Mouse (Mus musculus) CH12.LX (cell line): ENCODE measurements around the gene Ankdd1b. TPM values are rescaled to one million over a fixed set of nuclear protein-coding genes. Genes with fewer than 3 reads are reported as not detected.
A peak's percentile ranks its signal among the peaks of the same experiment; 100 is the strongest.

Experiments
- DNase-seq: peaks from one replicate; pipeline ENCODE4 v3.0.0-alpha.2; 2013; ENCODE audit errors: extremely low read depth
- H3K27ac ChIP-seq: 2 replicates; pipeline ENCODE4 v1.5.1; 2012; ENCODE audit warnings: low read depth, mild to moderate bottlenecking, control low read depth, moderate library complexity; ENCODE audit not compliant: insufficient read depth
- H3K27me3 ChIP-seq: replicated peaks from 2 replicates; pipeline ENCODE3; 2012; ENCODE audit warnings: inconsistent platforms
- H3K36me3 ChIP-seq, 2 experiments: replicated peaks in 1 of 2; 2 replicates each; pipeline versions ENCODE3 to v1.6.1; 2012; ENCODE audit warnings: inconsistent platforms in 1 of 2, low read length in 1 of 2, mild to moderate bottlenecking in 1 of 2, mixed read lengths in 1 of 2, moderate library complexity in 1 of 2; ENCODE audit not compliant: control insufficient read depth in 1 of 2, insufficient read depth in 1 of 2
- H3K4me1 ChIP-seq, 2 experiments: 2 replicates each; pipeline ENCODE4 v1.6.1; 2012; ENCODE audit warnings: inconsistent platforms in 1 of 2, moderate library complexity in 1 of 2; ENCODE audit not compliant: insufficient read depth in 2 of 2, control insufficient read depth in 1 of 2
- H3K4me2 ChIP-seq: 2 replicates; pipeline ENCODE4 v1.6.1; 2012; ENCODE audit warnings: low read depth, mild to moderate bottlenecking, control low read depth; ENCODE audit not compliant: poor library complexity, insufficient read depth, severe bottlenecking
- H3K4me3 ChIP-seq, 3 experiments: fragments of 150-350 bp in 1 of 3; sonication (generic) in 1 of 3; replicated peaks in 1 of 3; 2 replicates each; pipeline versions ENCODE3 to v1.5.1; 2011 to 2012; ENCODE audit warnings: low read depth in 2 of 3, low read length in 2 of 3, mild to moderate bottlenecking in 2 of 3, moderate library complexity in 2 of 3, control low read depth in 1 of 3, improper control_type of control experiment in 1 of 3, inconsistent platforms in 1 of 3, mixed read lengths in 1 of 3; ENCODE audit not compliant: poor library complexity in 1 of 3
- H3K79me2 ChIP-seq: replicated peaks from 2 replicates; pipeline ENCODE4 v1.6.1; 2012; ENCODE audit warnings: mild to moderate bottlenecking, moderate library complexity; ENCODE audit not compliant: control insufficient read depth, poor library complexity, insufficient read depth, severe bottlenecking; ENCODE audit errors: extremely low read depth
- H3K9ac ChIP-seq: 2 replicates; pipeline ENCODE4 v1.6.1; 2012; ENCODE audit warnings: low read depth, mild to moderate bottlenecking, control low read depth, moderate library complexity; ENCODE audit not compliant: insufficient read depth
- H3K9me3 ChIP-seq: replicated peaks from 2 replicates; pipeline ENCODE3; 2012; ENCODE audit warnings: low read length, inconsistent platforms, mixed read lengths
- CTCF ChIP-seq, 2 experiments: IDR thresholded peaks in 1 of 2; conservative IDR thresholded peaks in 1 of 2; 2 replicates each; pipeline ENCODE4 v1.5.1; 2011 to 2012; ENCODE audit warnings: low read depth in 2 of 2, low read length in 2 of 2, improper control_type of control experiment in 1 of 2, inconsistent platforms in 1 of 2, mild to moderate bottlenecking in 1 of 2, moderate library complexity in 1 of 2
- ELF1 ChIP-seq: IDR thresholded peaks from 2 replicates; pipeline ENCODE4 v1.6.1; 2014; ENCODE audit warnings: low read depth, mild to moderate bottlenecking, inconsistent platforms, low read length, improper control_type of control experiment
- EP300 ChIP-seq: IDR thresholded peaks from 2 replicates; pipeline ENCODE4 v1.6.1; 2011; ENCODE audit warnings: low read length, improper control_type of control experiment
- ETS1 ChIP-seq: conservative IDR thresholded peaks from 2 replicates; pipeline ENCODE4 v1.6.1; 2012; ENCODE audit warnings: low read depth, mild to moderate bottlenecking, inconsistent platforms, low read length, improper control_type of control experiment, moderate library complexity
- IRF4 ChIP-seq: IDR thresholded peaks from 2 replicates; pipeline ENCODE4 v1.6.1; 2014; ENCODE audit warnings: low read depth, mild to moderate bottlenecking, inconsistent platforms, low read length, improper control_type of control experiment
- MAFK ChIP-seq: IDR thresholded peaks from 2 replicates; pipeline ENCODE4 v1.6.1; 2011; ENCODE audit warnings: low read length, improper control_type of control experiment; ENCODE audit not compliant: insufficient replicate concordance
- MAX ChIP-seq: IDR thresholded peaks from 2 replicates; pipeline ENCODE4 v1.6.1; 2011; ENCODE audit warnings: low read length, improper control_type of control experiment
- MAZ ChIP-seq: IDR thresholded peaks from 2 replicates; pipeline ENCODE4 v1.6.1; 2012; ENCODE audit warnings: low read depth, mild to moderate bottlenecking, inconsistent platforms, low read length, improper control_type of control experiment, moderate library complexity
- MXI1 ChIP-seq: IDR thresholded peaks from 2 replicates; pipeline ENCODE4 v1.6.1; 2011; ENCODE audit warnings: mild to moderate bottlenecking, low read depth, low read length, improper control_type of control experiment
- MYC ChIP-seq: IDR thresholded peaks from 2 replicates; pipeline ENCODE4 v1.6.1; 2011; ENCODE audit warnings: low read depth, mild to moderate bottlenecking, improper control_type of control experiment, low read length
- NRF1 ChIP-seq: IDR thresholded peaks from 2 replicates; pipeline ENCODE4 v1.6.1; 2014; ENCODE audit warnings: low read depth, mild to moderate bottlenecking, inconsistent platforms, low read length, improper control_type of control experiment, moderate library complexity
- POLR2A ChIP-seq: IDR thresholded peaks from 2 replicates; pipeline ENCODE4 v1.6.1; 2011; ENCODE audit warnings: low read depth, mild to moderate bottlenecking, improper control_type of control experiment, low read length
- RAD21 ChIP-seq: IDR thresholded peaks from 2 replicates; pipeline ENCODE4 v1.6.1; 2011; ENCODE audit warnings: low read depth, mild to moderate bottlenecking, low read length, improper control_type of control experiment, moderate library complexity
- RCOR1 ChIP-seq: conservative IDR thresholded peaks from 2 replicates; pipeline ENCODE4 v1.6.1; 2012; ENCODE audit warnings: low read depth, mild to moderate bottlenecking, inconsistent platforms, low read length, improper control_type of control experiment
- SMC3 ChIP-seq: IDR thresholded peaks from 2 replicates; pipeline ENCODE4 v1.6.1; 2011; ENCODE audit warnings: low read depth, low read length, improper control_type of control experiment
- TCF12 ChIP-seq: IDR thresholded peaks from 2 replicates; pipeline ENCODE4 v1.6.1; 2014; ENCODE audit warnings: low read depth, mild to moderate bottlenecking, inconsistent platforms, low read length, improper control_type of control experiment
- UBTF ChIP-seq: IDR thresholded peaks from 2 replicates; pipeline ENCODE4 v1.6.1; 2012; ENCODE audit warnings: low read depth, mild to moderate bottlenecking, inconsistent platforms, low read length, improper control_type of control experiment, moderate library complexity
- ZKSCAN1 ChIP-seq: IDR thresholded peaks from 2 replicates; pipeline ENCODE4 v1.6.1; 2012; ENCODE audit warnings: low read depth, inconsistent platforms, low read length, improper control_type of control experiment, borderline replicate concordance
- ZMIZ1 ChIP-seq: IDR thresholded peaks from 2 replicates; pipeline ENCODE4 v1.6.1; 2012; ENCODE audit warnings: low read depth, mild to moderate bottlenecking, inconsistent platforms, low read length, improper control_type of control experiment
- dilution Hi-C: fragments of 300-500 bp; cut with MboI; formaldehyde crosslinking; loops from 2 replicates; pipeline ENCODE4 v1.14.3; 2020; ENCODE audit warnings: low sequenced_read_pairs; ENCODE audit not compliant: extremely low pct_unique_long_range_greater_than_20kb, extremely low pct_ligation_motif_present
- in situ Hi-C: fragments of 300-500 bp; cut with MboI; formaldehyde crosslinking; loops from 3 replicates; pipeline ENCODE4 v1.14.3; 2019; ENCODE audit warnings: low sequenced_read_pairs, low pct_ligation_motif_present, low pct_unique_long_range_greater_than_20kb, mixed read lengths
- polyA plus RNA-seq: library from polyadenylated mRNA; unstranded; fragments of >175 nt; gene quantifications from 2 replicates; pipeline ENCODE4 v1.2.1, GENCODE M21; 2012; ENCODE audit warnings: low read depth; ENCODE audit not compliant: insufficient read length
- total RNA-seq, 2 experiments: library from RNA; depleted of rRNA; stranded (reverse); fragments of 300-350 nt in 1 of 2; fragments of >200 nt in 1 of 2; gene quantifications; 2 replicates each; pipeline ENCODE4 v1.2.3; 2012 to 2014

Gene Ankdd1b
- total and polyA plus RNA-seq, 3 experiments = 0.08 TPM; not detected in 2

DNA sequence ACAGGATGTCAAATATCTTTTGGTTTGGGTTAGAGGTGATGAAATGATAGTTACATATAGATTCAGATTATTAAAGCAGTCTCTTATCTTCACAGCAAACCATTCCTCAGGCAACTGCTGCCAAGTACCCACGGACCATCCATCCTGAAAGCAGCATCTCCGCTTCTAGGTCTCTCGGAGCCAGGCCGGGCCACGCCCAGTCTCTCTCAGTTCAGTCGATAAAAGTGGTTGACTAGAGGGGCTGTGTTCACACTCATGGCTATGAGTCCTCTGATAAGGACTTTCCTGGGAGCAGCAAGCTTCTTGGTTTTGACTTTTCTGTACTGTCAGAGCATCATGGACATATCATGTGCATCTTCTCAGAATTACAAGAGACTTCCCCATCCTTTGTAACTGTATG is 56.6 kb downstream of the Ankdd1b start:
- H3K79me2 ChIP-seq = no peaks in the 10 kb centered on the region
- TF ChIP-seq MYC (no peak), UBTF (no peak), MAZ (no peak), TCF12 (no peak)
- dilution Hi-C loops (no loop called here), in situ Hi-C loops (no loop called here)
- peaks cover 43 to 88% of the 10 kb centered on the region in 2 experiments for H3K36me3 ChIP-seq
- no peak overlapping the region for H3K4me3 ChIP-seq
- no peak overlapping the region for H3K9ac ChIP-seq
- no peak overlapping the region for H3K4me2 ChIP-seq
- H3K4me1 ChIP-seq = no peaks in the 10 kb centered on the region
- no peak overlapping the region for H3K27ac ChIP-seq
- H3K9me3 ChIP-seq = no peaks in the 10 kb centered on the region
- no peaks in the 10 kb centered on the region for H3K27me3 ChIP-seq
- no peak for DNase-seq

- in situ Hi-C loops = no loop called here
These were observed 62.2 kb downstream of the Ankdd1b start for GRCm38 (mm10) chr13:96408786-96409185.

DNA sequence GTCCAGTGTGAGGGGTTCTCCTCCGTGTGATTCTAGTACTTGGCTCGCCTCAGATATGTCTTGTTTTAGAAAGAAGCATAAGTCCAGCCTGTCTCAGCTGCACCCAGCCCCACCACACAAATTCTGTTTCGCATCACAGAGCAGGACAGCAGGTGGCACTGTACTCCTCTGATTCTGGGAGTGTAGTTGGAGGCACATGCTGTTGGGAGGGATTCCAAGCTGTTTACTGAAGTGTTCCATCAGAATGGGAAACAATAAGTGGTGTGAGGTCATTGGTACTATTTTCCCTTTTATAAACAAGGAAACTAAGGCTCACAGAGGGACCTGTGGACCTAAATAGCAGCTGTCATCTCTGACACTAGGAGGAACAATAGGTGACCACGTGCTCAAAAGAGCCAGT is 64.0 kb downstream of the Ankdd1b start:
- in situ Hi-C loops (no loop called here), dilution Hi-C loops (no loop called here)
- no peak overlapping the region for H3K27ac ChIP-seq
- no peak overlapping the region for H3K4me3 ChIP-seq
- peak; percentile 13 for DNase-seq
- no peak overlapping the region for H3K9ac ChIP-seq
- H3K4me2 ChIP-seq = no peak overlapping the region
- H3K9me3 ChIP-seq = no peaks in the 10 kb centered on the region
- H3K79me2 ChIP-seq = no peaks in the 10 kb centered on the region
- TF ChIP-seq MXI1 (no peak), CTCF (conservative IDR thresholded peaks at IDR 0.05 in 1 of 2, IDR thresholded peaks at IDR 0.05 in 1 of 2; ENCODE audit: low read depth in 2 of 2, low read length in 2 of 2) (peak in 1 of 2 experiments; percentile 60; a peak in 2 of 4 replicates), IRF4 (no peak), MAFK (no peak), ELF1 (no peak), RAD21 (peak; percentile 29), NRF1 (no peak), ZKSCAN1 (no peak), MAX (no peak), MAZ (no peak), SMC3 (peak; percentile 51), ETS1 (no peak)
- TF ChIP-seq, all 38 proteins: peak for 3
- no peaks in the 10 kb centered on the region for H3K27me3 ChIP-seq
- peaks cover 57 to 88% of the 10 kb centered on the region in 2 experiments for H3K36me3 ChIP-seq
- H3K4me1 ChIP-seq = no peaks in the 10 kb centered on the region

More at GRCm38 (mm10) chr13:96408786-96409185, 62.2 kb downstream of the Ankdd1b start:
- H3K4me1 ChIP-seq = no peaks in the 10 kb centered on the region
- H3K9me3 ChIP-seq = no peaks in the 10 kb centered on the region
- dilution Hi-C loops = no loop called here
- no peaks in the 10 kb centered on the region for H3K79me2 ChIP-seq
- DNase-seq = no peak
- H3K27me3 ChIP-seq = no peaks in the 10 kb centered on the region
- TF ChIP-seq MAFK (no peak), ZMIZ1 (no peak), EP300 (no peak), NRF1 (no peak), RCOR1 (no peak), MXI1 (no peak), MAX (no peak), ETS1 (no peak), POLR2A (no peak)
- TF ChIP-seq, all 38 proteins: peak for 0
- H3K9ac ChIP-seq = no peak overlapping the region
- H3K4me2 ChIP-seq = no peak overlapping the region
- H3K27ac ChIP-seq = no peak overlapping the region
- peaks cover 50 to 87% of the 10 kb centered on the region in 2 experiments for H3K36me3 ChIP-seq
- H3K4me3 ChIP-seq = no peak overlapping the region
